Mouse (Mus musculus): ENCODE results near the gene Phactr2.

- TF ChIP-seq CTCF (IDR thresholded peaks at IDR 0.05; ENCODE audit: low read depth, low read length) (no peak), POLR2A (IDR thresholded peaks at IDR 0.05; ENCODE audit: insufficient read depth, low read length) (no peak)
Measured at GRCm38 (mm10) chr10:13448283-13449045, 25.7 kb downstream of the Phactr2 start.

Data from ES-Bruce4 (cell line).